Comparison of ENCODE assay signal across 22 mouse cellular contexts in the genomic region with DNA sequence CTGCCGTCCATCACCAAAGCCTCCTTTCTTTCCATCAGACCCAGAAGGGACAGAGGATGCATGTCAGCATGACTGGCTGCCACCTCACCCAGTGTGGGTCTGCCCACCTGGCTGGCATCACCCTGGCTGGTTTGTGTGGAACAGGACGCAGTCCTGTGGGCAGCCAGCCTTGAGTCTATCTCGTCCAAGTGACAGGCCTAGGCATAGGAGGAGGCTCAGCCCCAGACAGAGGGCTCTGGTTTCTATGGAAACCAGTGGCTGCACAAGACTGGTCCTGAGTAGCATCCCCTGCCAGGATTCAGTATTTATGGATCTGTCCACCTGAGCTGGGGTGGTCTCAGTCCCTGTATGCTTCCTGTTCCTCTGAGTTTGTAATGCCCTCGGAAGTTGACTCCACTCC.
DNase-seq lines count a peak whose midpoint lies in the region; ATAC-seq and TF ChIP-seq lines count a peak whose summit lies in the region.
"Had no signal": no experiment of that assay in that cellular context is flagged by ENCODE, and none has a peak within 500 bp of the region (broad histone marks: within the 10 kb centered on the region; RNA-seq: fewer than 3 reads in every experiment).

No protein-coding gene starts in this region.

- no peak for TF ChIP-seq CTCF in midbrain, postnatal 0 days (IDR thresholded peaks at IDR 0.05)

- H3K4me1 ChIP-seq in forebrain, embryonic 13.5 days, result peaks cover 33% of the 10 kb centered on the region
- H3K4me1 ChIP-seq in forebrain, embryonic 11.5 days (replicated peaks; ENCODE audit: control insufficient read depth, insufficient read depth, low read length), result peaks cover 2% of the 10 kb centered on the region; the same call in 1 of the 2 replicates
- H3K4me1 ChIP-seq in hindbrain, embryonic 14.5 days (replicated peaks; ENCODE audit: control insufficient read depth, insufficient read depth, low read length), result peaks cover 32% of the 10 kb centered on the region
- peaks cover 13% of the 10 kb centered on the region for H3K4me1 ChIP-seq in midbrain, postnatal 0 days (ENCODE audit: insufficient read depth, low read length)
- H3K4me1 ChIP-seq: heart, embryonic 13.5 days; liver, embryonic 12.5 days had no signal

- no peak for DNase-seq in forebrain, embryonic 11.5 days (ENCODE audit: low spot score)
- peak; percentile 7 for DNase-seq in R1 (ENCODE audit: low read depth, low spot score)
- no peak for DNase-seq in hindbrain, embryonic 14.5 days (ENCODE audit: low spot score)
- DNase-seq in midbrain, postnatal 0 days (ENCODE audit: low spot score), result peak; percentile 62
- no peak for DNase-seq in layer of hippocampus, adult 18-20 months (ENCODE audit: low spot score in 2 of 2)
- DNase-seq in right cerebral cortex, postnatal 25 days, result no peak
- DNase-seq: adrenal gland, postnatal 36 days; cerebellum, adult 9-10 months; gastrocnemius, postnatal 14 days; heart, adult 18-20 months; lung, adult 2 months; right cerebral cortex, adult 18-20 months; thymus, postnatal 14 days had no signal

- peak; percentile 70; the same call in 1 of the 2 replicates for ATAC-seq in forebrain, embryonic 13.5 days
- no peak for ATAC-seq in forebrain, embryonic 11.5 days (replicated peaks; ENCODE audit: low FRiP score)
- ATAC-seq in hindbrain, embryonic 14.5 days (ENCODE audit: low FRiP score), result 0 out of 2 replicates have a peak, but pooled peaks have one; percentile 40
- ATAC-seq in midbrain, postnatal 0 days (ENCODE audit: low FRiP score), result 0 out of 2 replicates have a peak, but pooled peaks have one; percentile 58
- ATAC-seq: liver, embryonic 12.5 days had no signal

- H3K9ac ChIP-seq in forebrain, embryonic 13.5 days, result no peak overlapping the region
- H3K9ac ChIP-seq in forebrain, embryonic 11.5 days (ENCODE audit: low read length), result no peak overlapping the region
- H3K9ac ChIP-seq in hindbrain, embryonic 14.5 days, result no peak overlapping the region
- no peak overlapping the region for H3K9ac ChIP-seq in midbrain, postnatal 0 days (replicated peaks; ENCODE audit: low read length, poor library complexity, severe bottlenecking)
- H3K9ac ChIP-seq: embryonic facial prominence, embryonic 12.5 days; heart, embryonic 13.5 days; kidney, embryonic 15.5 days; limb, embryonic 12.5 days; liver, embryonic 12.5 days had no signal

- H3K27ac ChIP-seq in forebrain, embryonic 13.5 days, result no peak overlapping the region
- H3K27ac ChIP-seq in forebrain, embryonic 11.5 days (ENCODE audit: low read depth, low read length), result no peak overlapping the region
- peak overlapping the region; percentile 24; the same call in 1 of the 2 replicates for H3K27ac ChIP-seq in hindbrain, embryonic 14.5 days
- H3K27ac ChIP-seq in midbrain, postnatal 0 days (ENCODE audit: low read depth, low read length), result peak overlapping the region; percentile 62; the same call in 1 of the 2 replicates
- H3K27ac ChIP-seq: embryonic facial prominence, embryonic 12.5 days; heart, embryonic 13.5 days; kidney, embryonic 15.5 days; limb, embryonic 12.5 days; liver, embryonic 12.5 days had no signal

- H3K27me3 ChIP-seq in forebrain, embryonic 13.5 days, result no peaks in the 10 kb centered on the region
- H3K27me3 ChIP-seq in forebrain, embryonic 11.5 days (ENCODE audit: control insufficient read depth, insufficient read depth, low read length), result no peaks in the 10 kb centered on the region
- H3K27me3 ChIP-seq in hindbrain, embryonic 14.5 days (ENCODE audit: control insufficient read depth, insufficient read depth, low read length), result no peaks in the 10 kb centered on the region
- H3K27me3 ChIP-seq in midbrain, postnatal 0 days (ENCODE audit: insufficient read depth, low read length), result no peaks in the 10 kb centered on the region; the same call in 1 of the 2 replicates
- H3K27me3 ChIP-seq: liver, embryonic 12.5 days had no signal

- H3K4me2 ChIP-seq in forebrain, embryonic 13.5 days, result no peak overlapping the region
- H3K4me2 ChIP-seq in forebrain, embryonic 11.5 days (ENCODE audit: low read depth, low read length, severe bottlenecking), result no peak overlapping the region
- H3K4me2 ChIP-seq in hindbrain, embryonic 14.5 days (replicated peaks), result no peak overlapping the region
- no peak overlapping the region for H3K4me2 ChIP-seq in midbrain, postnatal 0 days (ENCODE audit: low read depth, low read length, poor library complexity, severe bottlenecking)
- H3K4me2 ChIP-seq: embryonic facial prominence, embryonic 12.5 days; heart, embryonic 13.5 days; kidney, embryonic 15.5 days; limb, embryonic 12.5 days; liver, embryonic 12.5 days had no signal

- WGBS in forebrain, embryonic 13.5 days, result 60% methylated on average over 4 of the region's 4 CpGs
- WGBS in forebrain, embryonic 11.5 days, result 66% methylated on average over 4 of the region's 4 CpGs
- WGBS in hindbrain, embryonic 14.5 days, result 34% methylated on average over 4 of the region's 4 CpGs
- WGBS in midbrain, postnatal 0 days, result 37% methylated on average over 4 of the region's 4 CpGs

- no peak overlapping the region for H3K4me3 ChIP-seq in forebrain, embryonic 13.5 days
- no peak overlapping the region for H3K4me3 ChIP-seq in forebrain, embryonic 11.5 days (ENCODE audit: low read depth, low read length)
- H3K4me3 ChIP-seq in hindbrain, embryonic 14.5 days (replicated peaks; ENCODE audit: low read length), result no peak overlapping the region
- no peak overlapping the region for H3K4me3 ChIP-seq in midbrain, postnatal 0 days (ENCODE audit: low read depth, low read length)
- H3K4me3 ChIP-seq: embryonic facial prominence, embryonic 12.5 days; erythroblast, embryonic 14.5 days; heart, embryonic 13.5 days; kidney, embryonic 15.5 days; limb, embryonic 12.5 days; liver, embryonic 12.5 days; megakaryocyte, embryonic 14.5 days; myocyte had no signal

- no peaks in the 10 kb centered on the region for H3K36me3 ChIP-seq in forebrain, embryonic 13.5 days (ENCODE audit: poor library complexity, severe bottlenecking)
- no peaks in the 10 kb centered on the region for H3K36me3 ChIP-seq in forebrain, embryonic 11.5 days (ENCODE audit: control insufficient read depth, insufficient read depth, low read length)
- H3K36me3 ChIP-seq in hindbrain, embryonic 14.5 days (replicated peaks; ENCODE audit: control insufficient read depth, insufficient read depth), result no peaks in the 10 kb centered on the region
- no peaks in the 10 kb centered on the region for H3K36me3 ChIP-seq in midbrain, postnatal 0 days (ENCODE audit: insufficient read depth, low read length)
- H3K36me3 ChIP-seq: embryonic facial prominence, embryonic 12.5 days; heart, embryonic 13.5 days; kidney, embryonic 15.5 days; limb, embryonic 12.5 days; liver, embryonic 12.5 days had no signal

- H3K9me3 ChIP-seq in forebrain, embryonic 13.5 days (replicated peaks), result no peaks in the 10 kb centered on the region
- H3K9me3 ChIP-seq in forebrain, embryonic 11.5 days (ENCODE audit: control insufficient read depth, low read length), result no peaks in the 10 kb centered on the region
- H3K9me3 ChIP-seq in hindbrain, embryonic 14.5 days (ENCODE audit: control insufficient read depth, low read length), result no peaks in the 10 kb centered on the region
- no peaks in the 10 kb centered on the region for H3K9me3 ChIP-seq in midbrain, postnatal 0 days (ENCODE audit: low read length)
- H3K9me3 ChIP-seq: embryonic facial prominence, embryonic 12.5 days; heart, embryonic 13.5 days; kidney, embryonic 15.5 days; limb, embryonic 12.5 days; liver, embryonic 12.5 days; megakaryocyte, embryonic 14.5 days had no signal

Comparison
In these comparisons a context has a peak if more than half of its experiments do, and no peak if none do; other contexts are left out.
1. H3K27ac ChIP-seq: peak in hindbrain, embryonic 14.5 days (single experiment) and midbrain, postnatal 0 days (single experiment); none in forebrain, embryonic 13.5 days (single experiment) and forebrain, embryonic 11.5 days (single experiment).
2. DNase-seq: peak in R1 (single experiment) and midbrain, postnatal 0 days (single experiment); none in forebrain, embryonic 11.5 days (single experiment), hindbrain, embryonic 14.5 days (single experiment), layer of hippocampus, adult 18-20 months (0 of 2) and right cerebral cortex, postnatal 25 days (single experiment).